Mouse (Mus musculus): Measurements from ENCODE around the gene Hddc2. TPM values are rescaled to one million over a fixed set of nuclear protein-coding genes. Genes with fewer than 3 reads are reported as not detected.

Gene Hddc2
- polyA plus RNA-seq, 1 experiment from 2014 or later = 54.8 TPM

- WGBS = 39% methylated on average over 1 of the region's 1 CpGs
Observed at GRCm38 (mm10) chr10:31307024-31307598, 6.1 kb upstream of the Hddc2 start.

GRCm38 (mm10) chr10:31318491-31318890, 5.3 kb downstream of the Hddc2 start:
- H3K27me3 ChIP-seq = no peaks in the 10 kb centered on the region
- H3K4me3 ChIP-seq = no peak overlapping the region
- no peak for ATAC-seq
- peaks cover 14% of the 10 kb centered on the region for H3K4me1 ChIP-seq
- no peak overlapping the region for H3K27ac ChIP-seq
- H3K36me3 ChIP-seq (ENCODE audit: poor library complexity, severe bottlenecking) = peaks cover 29% of the 10 kb centered on the region
- WGBS = 90% methylated on average over 5 of the region's 5 CpGs
- H3K9me3 ChIP-seq (replicated peaks) = no peaks in the 10 kb centered on the region
- no peak overlapping the region for H3K9ac ChIP-seq
- no peak overlapping the region for H3K4me2 ChIP-seq

More at GRCm38 (mm10) chr10:31307024-31307598, 6.1 kb upstream of the Hddc2 start:
- no peak for ATAC-seq
- no peak overlapping the region for H3K4me3 ChIP-seq
- H3K27ac ChIP-seq = no peak overlapping the region
- H3K4me2 ChIP-seq = no peak overlapping the region
- no peaks in the 10 kb centered on the region for H3K9me3 ChIP-seq (replicated peaks)
- no peaks in the 10 kb centered on the region for H3K27me3 ChIP-seq
- H3K36me3 ChIP-seq (ENCODE audit: poor library complexity, severe bottlenecking) = no peaks in the 10 kb centered on the region
- H3K4me1 ChIP-seq = no peaks in the 10 kb centered on the region
- no peak overlapping the region for H3K9ac ChIP-seq

- 88% methylated on average over 1 of the region's 1 CpGs for WGBS
- no peaks in the 10 kb centered on the region for H3K4me1 ChIP-seq
- H3K9me3 ChIP-seq (replicated peaks) = no peaks in the 10 kb centered on the region
- ATAC-seq = no peak
- no peak overlapping the region for H3K4me3 ChIP-seq
- H3K36me3 ChIP-seq (ENCODE audit: poor library complexity, severe bottlenecking) = peaks cover 24% of the 10 kb centered on the region
- no peaks in the 10 kb centered on the region for H3K27me3 ChIP-seq
- H3K27ac ChIP-seq = no peak overlapping the region
- H3K9ac ChIP-seq = no peak overlapping the region
- H3K4me2 ChIP-seq = no peak overlapping the region
Observed at GRCm38 (mm10) chr10:31329436-31329835, 16.3 kb downstream of the Hddc2 start.

GRCm38 (mm10) chr10:31330286-31330962, 17.2 kb downstream of the Hddc2 start:
- Histone ChIP-seq H3K4me2 (no peak overlapping the region), H3K27me3 (no peaks in the 10 kb centered on the region), H3K9me3 (replicated peaks) (no peaks in the 10 kb centered on the region), H3K36me3 (ENCODE audit: poor library complexity, severe bottlenecking) (peaks cover 24% of the 10 kb centered on the region), H3K4me3 (no peak overlapping the region), H3K9ac (no peak overlapping the region), H3K27ac (no peak overlapping the region), H3K4me1 (no peaks in the 10 kb centered on the region)
- ATAC-seq = no peak; the same call in 1 of the 2 replicates
- 94% methylated on average over 3 of the region's 3 CpGs for WGBS

GRCm38 (mm10) chr10:31331225-31331775, 18.1 kb downstream of the Hddc2 start:
- no peak overlapping the region for H3K27ac ChIP-seq
- peak; percentile 84 for ATAC-seq
- H3K4me3 ChIP-seq = no peak overlapping the region
- peaks cover 18% of the 10 kb centered on the region for H3K36me3 ChIP-seq (ENCODE audit: poor library complexity, severe bottlenecking)
- H3K4me2 ChIP-seq = no peak overlapping the region
- no peaks in the 10 kb centered on the region for H3K9me3 ChIP-seq (replicated peaks)
- H3K9ac ChIP-seq = no peak overlapping the region
- H3K4me1 ChIP-seq = no peaks in the 10 kb centered on the region
- no peaks in the 10 kb centered on the region for H3K27me3 ChIP-seq
- 89% methylated on average over 4 of the region's 4 CpGs for WGBS

- Histone ChIP-seq H3K27me3 (no peaks in the 10 kb centered on the region), H3K4me3 (no peak overlapping the region), H3K9ac (no peak overlapping the region), H3K4me1 (no peaks in the 10 kb centered on the region), H3K27ac (no peak overlapping the region), H3K9me3 (replicated peaks) (no peaks in the 10 kb centered on the region), H3K36me3 (ENCODE audit: poor library complexity, severe bottlenecking) (no peaks in the 10 kb centered on the region), H3K4me2 (no peak overlapping the region)
- no peak for ATAC-seq
- 93% methylated on average over 5 of the region's 5 CpGs for WGBS
Observed at GRCm38 (mm10) chr10:31336432-31336831, 23.2 kb downstream of the Hddc2 start.

GRCm38 (mm10) chr10:31346401-31346800, 33.2 kb downstream of the Hddc2 start:
- Histone ChIP-seq H3K4me1 (no peaks in the 10 kb centered on the region), H3K27ac (no peak overlapping the region), H3K4me3 (no peak overlapping the region), H3K36me3 (ENCODE audit: poor library complexity, severe bottlenecking) (no peaks in the 10 kb centered on the region), H3K9me3 (replicated peaks) (no peaks in the 10 kb centered on the region), H3K4me2 (no peak overlapping the region), H3K27me3 (no peaks in the 10 kb centered on the region), H3K9ac (no peak overlapping the region)
- ATAC-seq = no peak
- 87% methylated on average over 8 of the region's 8 CpGs for WGBS

GRCm38 (mm10) chr10:31351056-31351455, 37.9 kb downstream of the Hddc2 start:
- 96% methylated on average over 2 of the region's 2 CpGs for WGBS
- H3K36me3 ChIP-seq (ENCODE audit: poor library complexity, severe bottlenecking) = no peaks in the 10 kb centered on the region
- H3K27me3 ChIP-seq = no peaks in the 10 kb centered on the region
- H3K4me2 ChIP-seq = no peak overlapping the region
- H3K27ac ChIP-seq = no peak overlapping the region
- no peak overlapping the region for H3K9ac ChIP-seq
- H3K4me1 ChIP-seq = 0 out of 2 replicates have a peak, but pooled peaks cover 5% of the 10 kb centered on the region
- no peak overlapping the region for H3K4me3 ChIP-seq
- no peak for ATAC-seq
- H3K9me3 ChIP-seq (replicated peaks) = no peaks in the 10 kb centered on the region

GRCm38 (mm10) chr10:31352845-31353427, 39.8 kb downstream of the Hddc2 start:
- no peak overlapping the region for H3K4me2 ChIP-seq
- no peaks in the 10 kb centered on the region for H3K9me3 ChIP-seq (replicated peaks)
- no peaks in the 10 kb centered on the region for H3K36me3 ChIP-seq (ENCODE audit: poor library complexity, severe bottlenecking)
- H3K4me3 ChIP-seq = no peak overlapping the region
- 0 out of 2 replicates have a peak, but pooled peaks cover 5% of the 10 kb centered on the region for H3K4me1 ChIP-seq
- H3K9ac ChIP-seq = no peak overlapping the region
- H3K27ac ChIP-seq = no peak overlapping the region
- WGBS = 45% methylated on average over 1 of the region's 1 CpGs
- no peak; the same call in 1 of the 2 replicates for ATAC-seq
- H3K27me3 ChIP-seq = no peaks in the 10 kb centered on the region

- H3K9ac ChIP-seq = no peak overlapping the region
- H3K4me3 ChIP-seq = no peak overlapping the region
- H3K27me3 ChIP-seq = no peaks in the 10 kb centered on the region
- no peak for ATAC-seq
- H3K9me3 ChIP-seq (replicated peaks) = no peaks in the 10 kb centered on the region
- 0 out of 2 replicates have a peak, but pooled peaks cover 5% of the 10 kb centered on the region for H3K4me1 ChIP-seq
- no peak overlapping the region for H3K4me2 ChIP-seq
- H3K36me3 ChIP-seq (ENCODE audit: poor library complexity, severe bottlenecking) = no peaks in the 10 kb centered on the region
- H3K27ac ChIP-seq = no peak overlapping the region
- 78% methylated on average over 2 of the region's 2 CpGs for WGBS
Observed at GRCm38 (mm10) chr10:31354141-31354540, 41.0 kb downstream of the Hddc2 start.

- 52% methylated on average over 7 of the region's 7 CpGs for WGBS
- no peaks in the 10 kb centered on the region for H3K36me3 ChIP-seq (ENCODE audit: poor library complexity, severe bottlenecking)
- H3K27ac ChIP-seq = no peak overlapping the region
- no peak overlapping the region for H3K4me2 ChIP-seq
- no peaks in the 10 kb centered on the region for H3K27me3 ChIP-seq
- H3K4me3 ChIP-seq = no peak overlapping the region
- H3K4me1 ChIP-seq = 0 out of 2 replicates have a peak, but pooled peaks cover 5% of the 10 kb centered on the region
- no peaks in the 10 kb centered on the region for H3K9me3 ChIP-seq (replicated peaks)
- no peak for ATAC-seq
- no peak overlapping the region for H3K9ac ChIP-seq
Observed at GRCm38 (mm10) chr10:31354886-31355461, 41.8 kb downstream of the Hddc2 start.

GRCm38 (mm10) chr10:31359749-31360148, 46.6 kb downstream of the Hddc2 start:
- H3K4me2 ChIP-seq = no peak overlapping the region
- H3K9ac ChIP-seq = no peak overlapping the region
- H3K4me1 ChIP-seq = no peaks in the 10 kb centered on the region
- WGBS = 85% methylated on average over 4 of the region's 4 CpGs
- no peak overlapping the region for H3K4me3 ChIP-seq
- no peak for ATAC-seq
- no peaks in the 10 kb centered on the region for H3K9me3 ChIP-seq (replicated peaks)
- H3K36me3 ChIP-seq (ENCODE audit: poor library complexity, severe bottlenecking) = no peaks in the 10 kb centered on the region
- H3K27me3 ChIP-seq = no peaks in the 10 kb centered on the region
- no peak overlapping the region for H3K27ac ChIP-seq
